Mouse (Mus musculus) hindlimb bud, embryonic 11.5 days (tissue): ENCODE data around the gene Clk4.

Experiments
- DNase-seq: peaks from one replicate; pipeline ENCODE4 v3.0.0-alpha.2; 2012; ENCODE audit warnings: low read depth, low spot score; ENCODE audit errors: extremely low spot score

The Clk4 gene

GRCm38 (mm10) chr11:51261680-51262219 is at the start of gene Clk4:
TSS of gene Clk4 (plus strand) at chr11:51261730.
- no peak for DNase-seq

GRCm38 (mm10) chr11:51214021-51214420 is 47.5 kb upstream of the Clk4 start:
- DNase-seq: no peak

DNA sequence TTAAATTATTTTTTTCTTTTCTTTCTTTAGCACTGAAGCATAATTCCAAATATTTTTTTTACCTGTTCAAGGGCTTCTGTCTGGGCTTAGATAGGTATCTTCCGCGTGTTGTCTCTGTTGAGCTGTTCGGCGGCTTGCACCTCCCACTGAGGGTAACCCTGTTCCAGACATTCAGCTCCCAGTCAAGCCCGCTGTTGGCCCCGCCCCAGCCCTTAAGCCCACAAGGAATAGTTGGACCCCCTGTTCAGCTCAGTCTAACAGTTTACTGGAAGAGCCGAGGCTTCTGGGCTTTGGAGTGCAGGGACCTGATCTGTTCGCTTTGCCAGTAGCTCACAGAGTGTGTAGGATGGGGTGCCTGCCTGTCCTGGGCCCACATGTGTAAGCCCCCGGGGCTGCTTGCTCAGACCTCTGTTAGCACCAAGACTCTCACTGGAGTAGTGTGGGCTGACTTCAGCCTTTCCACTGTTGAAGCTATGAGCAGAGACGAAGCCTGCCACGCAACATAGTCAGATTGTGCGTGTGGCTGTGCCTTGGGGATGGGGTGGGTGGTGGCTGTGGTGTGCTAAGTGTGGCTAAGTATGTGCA is 42.0 kb upstream of the Clk4 start:
- no peak for DNase-seq

- DNase-seq: no peak
These were observed 41.2 kb upstream of the Clk4 start, which contains the start of gene Gm12569 for GRCm38 (mm10) chr11:51220308-51220707. TSS of gene Gm12569 (plus strand) at chr11:51220473.

DNA sequence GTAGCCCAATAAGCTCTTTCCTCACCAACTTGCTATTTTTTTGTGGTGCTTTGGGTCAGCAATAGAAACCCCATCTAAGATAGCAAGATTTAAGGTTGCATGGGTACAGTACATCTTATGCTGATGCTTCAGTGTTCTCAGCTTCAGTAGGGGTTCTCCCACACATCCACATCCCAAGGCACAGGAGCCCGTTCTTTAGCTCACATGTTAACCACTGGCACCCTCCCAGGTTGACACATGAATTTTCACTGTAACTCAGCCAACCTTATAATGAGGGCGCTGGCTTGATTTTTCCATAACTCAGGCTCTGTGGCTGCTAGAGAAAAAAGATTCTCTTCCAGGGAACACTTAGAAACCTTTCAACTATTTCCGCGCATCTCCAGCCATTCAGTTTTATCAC is 34.4 kb upstream of the Clk4 start:
- DNase-seq: no peak

- no peak for DNase-seq
These were observed 26.9 kb upstream of the Clk4 start for GRCm38 (mm10) chr11:51234626-51235025.

DNA sequence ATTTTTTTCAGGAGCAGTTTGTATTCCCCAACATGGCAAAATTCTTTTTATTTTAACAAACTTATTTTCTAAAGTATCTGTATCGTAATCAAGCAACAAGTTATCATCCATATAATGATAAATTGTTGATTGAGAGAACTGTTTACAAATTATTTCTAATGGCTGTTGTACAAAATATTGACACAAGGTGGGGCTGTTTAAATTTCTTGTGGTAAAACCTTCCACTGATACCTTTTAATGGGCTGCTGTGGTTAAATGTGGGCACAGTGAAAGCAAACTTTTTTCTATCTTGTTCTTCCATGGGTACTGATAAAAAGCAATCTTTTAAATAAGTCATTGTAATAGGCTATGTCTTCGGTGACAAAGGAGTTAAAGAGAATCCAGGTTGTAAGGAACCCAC is 18.6 kb upstream of the Clk4 start:
- no peak for DNase-seq

DNA sequence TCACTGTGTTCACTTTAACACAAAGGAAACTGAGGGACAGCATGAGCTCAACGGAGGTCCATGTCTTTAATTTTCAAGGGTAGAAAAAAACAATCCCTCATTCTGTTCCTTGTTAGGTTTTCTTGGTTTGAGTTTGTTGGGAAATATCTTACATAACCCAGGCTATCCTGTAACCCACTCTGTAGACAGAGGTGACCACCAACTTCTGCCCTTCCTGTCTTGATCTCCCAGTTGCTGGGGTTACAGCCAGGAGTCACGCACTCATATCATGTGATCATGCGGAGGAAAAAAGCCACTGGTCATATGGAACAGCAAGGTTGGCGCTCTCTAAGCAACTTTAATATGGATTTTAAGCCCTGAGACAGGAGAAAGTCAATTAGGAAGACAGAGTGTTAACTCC is 4.5 kb upstream of the Clk4 start:
- no peak for DNase-seq

DNA sequence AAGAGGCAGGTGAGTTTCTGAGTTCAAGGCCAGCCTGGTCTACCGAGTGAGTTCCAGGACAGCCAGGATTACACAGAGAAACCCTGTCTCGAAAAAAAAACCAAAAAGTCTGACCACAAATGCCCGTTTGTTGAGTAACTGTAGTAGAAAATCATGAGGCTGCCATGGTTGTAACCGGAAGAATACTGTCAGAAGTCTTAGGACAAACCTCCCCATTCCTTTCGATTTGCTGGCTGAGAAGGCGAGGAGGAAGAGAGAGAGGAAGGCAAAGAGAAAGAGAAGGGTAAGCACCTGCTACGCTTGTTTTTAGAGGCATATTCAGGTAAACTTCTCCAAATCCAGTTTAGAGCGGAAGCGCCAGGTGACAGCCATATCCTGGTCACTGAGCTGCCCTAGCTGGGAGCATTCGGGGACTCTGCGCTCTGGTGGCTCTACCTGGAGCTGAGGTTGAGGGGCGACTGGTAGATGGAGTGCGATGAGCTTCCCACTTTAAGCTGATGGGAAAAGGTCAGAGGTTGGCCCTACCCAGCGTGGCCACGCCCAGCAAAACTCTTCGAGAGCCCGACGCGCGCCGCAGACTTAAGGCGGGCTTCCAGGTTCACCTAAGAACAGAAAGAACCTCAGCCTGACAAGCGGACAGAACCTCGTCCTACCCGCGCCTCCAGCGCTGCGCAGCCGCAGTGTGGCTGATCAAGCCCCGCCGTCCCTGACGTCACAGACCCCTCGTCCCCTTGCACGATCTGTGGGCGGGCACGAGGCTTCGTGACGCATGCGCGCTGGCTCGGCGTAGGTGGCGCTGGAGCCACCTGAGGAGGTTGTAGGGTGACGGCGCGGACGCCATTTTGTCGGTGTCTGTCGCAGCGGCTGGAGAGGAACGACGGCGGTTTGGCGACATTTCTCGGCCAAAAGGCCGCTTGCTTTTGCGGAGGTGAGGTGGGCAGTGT is 1.1 kb downstream of the Clk4 start, which contains the start of gene BC049762:
Gene BC049762, minus strand, starts transcription at position 705 of the 944 bp plus-strand sequence.
- DNase-seq: peak; percentile 94

- no peak for DNase-seq
These were observed 1.8 kb downstream of the Clk4 start for GRCm38 (mm10) chr11:51263286-51263831.

DNA sequence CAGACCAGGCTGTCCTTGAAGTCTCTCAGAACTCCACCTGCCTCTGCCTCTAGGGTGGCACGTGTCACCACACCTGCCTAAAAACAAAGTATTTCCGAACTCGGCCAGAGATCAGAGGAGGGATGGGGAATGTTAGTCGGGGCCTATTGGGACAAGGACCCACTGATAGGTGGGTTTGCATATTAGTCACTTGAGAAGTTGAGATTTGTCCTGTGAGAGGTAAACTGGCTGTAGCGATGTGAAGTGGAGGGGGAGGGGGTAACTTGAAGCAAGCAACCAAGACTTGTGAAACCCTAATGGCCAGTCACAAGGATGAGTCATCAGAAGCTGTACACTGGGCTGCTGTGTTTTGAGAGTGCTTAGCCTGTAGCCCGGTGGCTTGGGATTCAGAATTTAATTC is 2.8 kb downstream of the Clk4 start:
- DNase-seq: no peak

DNA sequence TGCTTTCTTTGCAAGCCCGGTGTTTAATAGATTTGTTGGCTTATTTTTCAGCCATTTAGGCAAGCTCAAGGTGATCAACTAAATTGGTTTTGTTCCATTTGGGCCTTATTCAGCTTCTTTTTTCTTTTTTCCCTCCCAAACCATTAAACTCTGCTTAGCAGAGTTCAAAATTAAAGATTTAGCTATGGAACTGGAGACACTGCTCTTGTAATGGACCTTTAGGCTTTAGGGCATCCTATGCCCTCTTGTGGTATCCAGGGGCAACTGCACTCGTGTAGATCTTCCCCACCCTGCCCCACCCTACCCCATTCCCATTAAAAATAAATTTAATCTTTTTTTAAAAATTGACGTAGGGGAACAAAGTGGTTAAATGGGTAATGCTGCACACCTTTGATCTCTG is 3.8 kb downstream of the Clk4 start:
- DNase-seq: no peak

- no peak for DNase-seq
These were observed 12.9 kb downstream of the Clk4 start for GRCm38 (mm10) chr11:51274418-51274817.

DNA sequence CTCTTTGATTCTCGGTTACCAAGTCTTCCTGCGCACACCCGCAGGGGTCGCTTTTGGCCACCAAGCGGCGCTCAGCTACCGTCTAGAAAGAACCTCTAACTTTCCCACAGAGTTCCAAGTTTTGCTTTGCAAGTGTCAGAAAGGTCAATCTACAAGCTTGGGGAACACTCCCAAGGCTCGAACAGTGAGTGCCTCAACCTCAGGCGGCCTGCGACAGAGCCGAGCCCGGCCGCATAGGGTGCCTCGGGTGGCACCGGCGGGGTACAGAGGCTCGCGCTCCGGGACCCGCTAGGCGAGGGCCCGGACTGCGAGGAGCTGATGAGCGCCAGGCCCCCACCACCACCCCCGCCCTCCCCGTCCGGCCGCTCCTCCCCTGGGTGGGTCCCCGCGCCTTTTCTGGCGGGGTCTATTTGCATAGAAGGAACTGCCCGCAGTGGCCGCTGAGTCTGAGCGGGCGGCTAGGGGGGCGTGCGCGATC is 28.1 kb downstream of the Clk4 start, which contains the start of gene Col23a1:
Gene Col23a1, plus strand, starts transcription at position 357 of the 478 bp plus-strand sequence.
- peak; percentile 88 for DNase-seq

DNA sequence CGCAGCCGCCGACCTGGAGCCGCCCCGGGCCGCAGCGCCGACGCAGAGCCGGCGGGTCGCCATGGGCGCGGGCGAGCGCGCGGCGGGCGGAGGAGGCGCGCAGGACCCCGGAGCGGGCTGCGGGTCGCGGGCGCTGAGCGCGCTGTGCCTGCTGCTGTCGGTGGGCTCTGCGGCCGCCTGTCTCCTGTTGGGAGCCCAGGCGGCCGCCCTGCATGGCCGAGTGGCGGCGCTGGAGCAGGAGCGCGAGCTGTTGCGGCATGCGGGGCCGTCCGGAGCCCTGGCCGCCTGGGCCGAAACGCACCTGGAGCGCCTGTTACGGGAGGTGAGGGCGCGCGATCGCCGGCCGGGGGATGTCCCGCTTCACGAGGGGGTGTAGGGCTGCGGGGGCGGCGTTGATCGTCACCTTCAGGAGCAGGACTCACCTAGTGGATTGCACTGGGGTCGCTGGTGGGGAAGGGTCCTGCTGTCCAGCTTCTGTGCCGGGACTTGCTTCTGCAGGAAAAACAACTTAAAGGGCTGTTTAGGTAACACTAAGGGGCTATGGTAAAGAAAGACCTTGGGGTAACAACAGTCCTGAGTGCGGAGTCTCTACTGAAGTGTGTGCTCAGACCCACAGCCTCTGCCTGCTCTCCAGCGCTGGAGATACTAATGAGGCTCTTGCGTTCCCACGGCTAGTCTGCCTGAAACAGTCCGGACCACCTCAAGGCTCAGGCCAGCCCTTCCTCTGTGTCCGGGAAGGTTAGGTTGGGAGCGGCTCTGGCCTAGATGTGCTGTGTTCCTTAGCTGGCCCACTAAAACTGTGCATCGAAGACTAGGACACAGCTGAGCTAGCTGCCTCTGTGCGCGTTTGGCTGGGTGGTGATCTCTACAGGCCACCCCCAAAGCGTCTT is 28.8 kb downstream of the Clk4 start:
- DNase-seq: peak; percentile 12

DNA sequence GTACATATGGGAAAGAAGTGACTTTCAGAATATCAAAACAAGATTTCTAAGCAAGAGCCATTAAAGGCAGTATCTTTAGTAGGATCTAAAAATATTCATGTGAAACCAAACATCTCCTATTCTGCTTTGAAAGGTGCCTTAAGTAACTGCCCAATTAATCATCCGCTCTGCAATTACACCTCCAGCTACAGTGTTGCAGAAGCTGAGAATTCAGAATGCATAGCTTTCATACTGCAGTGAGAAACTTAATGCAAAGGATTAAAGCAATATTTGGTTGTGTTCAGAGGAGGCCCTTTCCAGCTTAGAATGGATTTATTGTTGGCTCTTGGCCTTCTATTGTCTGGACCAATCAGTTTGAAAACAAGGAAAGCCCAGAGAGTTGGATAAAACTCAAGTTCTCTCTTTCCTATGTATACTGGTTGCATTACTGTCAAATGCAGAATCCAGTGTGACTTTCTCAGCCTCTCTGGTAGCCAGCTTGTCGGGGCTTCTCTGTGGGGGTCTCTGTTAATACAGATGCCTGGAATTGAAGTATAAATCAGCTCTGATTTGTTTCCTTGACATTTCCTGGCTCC is 32.5 kb downstream of the Clk4 start:
- DNase-seq: no peak

DNA sequence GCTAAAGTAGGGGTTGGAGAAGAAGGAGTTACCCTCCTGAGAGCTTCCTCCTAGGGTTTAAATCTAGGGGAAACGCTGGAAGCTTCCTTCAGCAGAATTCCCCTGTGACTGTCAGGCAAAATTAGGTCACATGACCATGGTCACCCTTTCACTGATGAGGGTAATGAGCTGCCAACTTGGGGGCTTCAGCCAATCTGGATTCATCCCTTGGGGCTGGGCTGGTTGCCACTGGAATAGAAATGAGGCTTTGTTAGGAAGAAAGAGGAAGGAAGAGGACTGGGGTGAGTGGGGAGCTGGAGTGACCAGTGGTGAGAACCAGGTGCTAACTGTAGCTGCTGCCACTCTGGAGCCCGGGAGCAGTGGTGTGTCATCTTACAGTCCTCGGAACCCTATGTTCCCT is 34.2 kb downstream of the Clk4 start:
- no peak for DNase-seq

GRCm38 (mm10) chr11:51298691-51299090 is 37.2 kb downstream of the Clk4 start:
- no peak for DNase-seq

GRCm38 (mm10) chr11:51302396-51302795 is 40.9 kb downstream of the Clk4 start:
- DNase-seq: no peak

DNA sequence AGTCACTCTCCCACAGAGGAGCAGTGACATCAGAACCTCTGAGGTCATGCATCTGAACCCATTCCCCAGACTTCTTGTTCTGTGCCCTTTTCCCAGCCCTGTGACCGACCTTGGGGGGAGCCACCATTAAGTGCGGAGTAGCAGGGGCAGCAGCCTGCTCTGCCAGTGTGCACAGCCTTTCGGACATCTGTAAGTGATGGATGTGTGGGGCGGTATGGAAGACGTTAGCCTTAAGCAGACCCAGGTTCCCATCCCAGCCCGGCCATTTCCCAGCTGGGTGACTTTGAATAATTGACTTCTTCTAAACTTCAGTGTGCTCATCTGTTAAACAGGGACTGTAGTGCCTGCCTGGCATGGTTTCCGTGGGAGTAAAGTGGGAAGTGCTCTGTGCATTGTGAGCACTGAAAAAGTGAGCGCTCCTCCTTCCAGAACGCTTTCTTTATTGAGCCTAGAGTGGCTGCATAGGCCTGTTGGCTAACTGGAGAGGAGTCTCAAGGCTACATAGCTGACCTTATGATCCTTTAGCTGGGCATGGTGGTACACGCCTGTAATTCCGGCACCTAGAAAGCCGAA is 42.5 kb downstream of the Clk4 start:
- DNase-seq: no peak
